Mouse (Mus musculus) cerebellum, postnatal 25 days (tissue): Measurements from ENCODE around the gene Olfr1140.

Source experiments
- DNase-seq, 2 experiments: peaks; one replicate each; pipeline ENCODE4 v3.0.0; 2021; ENCODE audit warnings: mixed read lengths in 2 of 2

The Olfr1140 gene

GRCm38 (mm10) chr2:87743452-87743851 lies at the start of gene Olfr1140:
Gene Olfr1140, plus strand, starts transcription at chr2:87743752.
- no peak for DNase-seq

GRCm38 (mm10) chr2:87693847-87694246 lies 49.7 kb upstream of the Olfr1140 start, which contains the start of gene Olfr1136:
Gene Olfr1136, minus strand, starts transcription at chr2:87693947.
- no peak for DNase-seq

- DNase-seq = no peak
Measured at GRCm38 (mm10) chr2:87713079-87713478, 30.5 kb upstream of the Olfr1140 start, which contains the start of gene Olfr1137. Gene Olfr1137, minus strand, starts transcription at chr2:87713179.

GRCm38 (mm10) chr2:87739878-87740277 lies 3.7 kb upstream of the Olfr1140 start, which contains the start of gene Olfr1138:
Gene Olfr1138, minus strand, starts transcription at chr2:87739978.
- no peak for DNase-seq

GRCm38 (mm10) chr2:87753891-87754290 lies 10.3 kb downstream of the Olfr1140 start, which contains the start of gene Olfr1141:
Gene Olfr1141, minus strand, starts transcription at chr2:87753991.
- DNase-seq = no peak

GRCm38 (mm10) chr2:87776143-87776542 lies 32.6 kb downstream of the Olfr1140 start:
- DNase-seq = no peak

- DNase-seq = no peak
Measured at GRCm38 (mm10) chr2:87779183-87779582, 35.6 kb downstream of the Olfr1140 start, which contains the start of gene Olfr152. Gene Olfr152, plus strand, starts transcription at chr2:87779483.
